Mouse (Mus musculus) erythroblast, embryonic 14.5 days (primary cell): Measurements from ENCODE around the gene Eif4g2. TPM values are rescaled to one million over a fixed set of nuclear protein-coding genes. Genes with fewer than 3 reads are reported as not detected.
A peak's percentile ranks its signal among the peaks of the same experiment; 100 is the strongest.

Experiments used
- H3K27me3 ChIP-seq: 2 replicates; pipeline ENCODE4 v1.6.1; 2012; ENCODE audit warnings: inconsistent platforms; ENCODE audit not compliant: control insufficient read depth
- H3K36me3 ChIP-seq: 2 replicates; pipeline ENCODE4 v1.6.1; 2012; ENCODE audit warnings: mild to moderate bottlenecking, inconsistent platforms; ENCODE audit not compliant: control insufficient read depth
- H3K4me1 ChIP-seq: 2 replicates; pipeline ENCODE4 v1.6.1; 2012; ENCODE audit warnings: inconsistent platforms; ENCODE audit not compliant: control insufficient read depth
- H3K4me3 ChIP-seq: replicated peaks from 2 replicates; pipeline ENCODE3; 2012; ENCODE audit warnings: moderate library complexity, mild to moderate bottlenecking, inconsistent platforms
- H3K9me3 ChIP-seq: 2 replicates; pipeline ENCODE4 v1.6.1; 2012; ENCODE audit warnings: low read length, inconsistent platforms, mixed read lengths; ENCODE audit not compliant: control insufficient read depth
- GATA1 ChIP-seq: IDR thresholded peaks from 2 replicates; pipeline ENCODE4 v1.6.1; 2012; ENCODE audit warnings: low read length, inconsistent platforms, mixed read lengths
- TAL1 ChIP-seq: IDR thresholded peaks from 3 replicates; pipeline ENCODE4 v1.6.1; 2012; ENCODE audit warnings: low read length, inconsistent platforms, mixed read lengths
- polyA plus RNA-seq: library from polyadenylated mRNA; stranded (reverse); fragments of >175 nt; gene quantifications from 2 replicates; pipeline ENCODE4 v1.2.3, GENCODE M21; 2012

Gene Eif4g2
- polyA plus RNA-seq, 1 experiment = 50.3 TPM

DNA sequence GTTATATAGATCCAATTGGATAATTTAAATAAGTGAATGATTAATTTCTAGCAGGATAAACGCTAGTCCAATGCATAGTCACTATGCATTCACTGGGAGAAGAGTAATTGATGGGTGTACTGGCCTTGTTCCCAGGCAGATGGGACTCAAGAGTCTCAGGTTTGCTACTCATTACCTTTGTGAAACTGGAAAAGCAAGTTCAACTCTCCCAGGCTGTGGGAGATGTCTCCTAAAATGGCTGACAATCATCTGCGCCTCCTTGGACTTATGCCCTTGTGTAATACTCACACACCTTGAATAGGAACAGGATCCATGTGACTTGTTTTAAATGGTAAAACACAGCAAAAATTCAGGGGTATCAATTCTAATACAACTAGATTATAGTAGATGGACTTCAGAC lies 26.3 kb upstream of the Eif4g2 start:
- Histone ChIP-seq H3K4me1 (peaks cover 16% of the 10 kb centered on the region), H3K4me3 (no peak overlapping the region)
- TF ChIP-seq TAL1 (no peak), GATA1 (no peak)

DNA sequence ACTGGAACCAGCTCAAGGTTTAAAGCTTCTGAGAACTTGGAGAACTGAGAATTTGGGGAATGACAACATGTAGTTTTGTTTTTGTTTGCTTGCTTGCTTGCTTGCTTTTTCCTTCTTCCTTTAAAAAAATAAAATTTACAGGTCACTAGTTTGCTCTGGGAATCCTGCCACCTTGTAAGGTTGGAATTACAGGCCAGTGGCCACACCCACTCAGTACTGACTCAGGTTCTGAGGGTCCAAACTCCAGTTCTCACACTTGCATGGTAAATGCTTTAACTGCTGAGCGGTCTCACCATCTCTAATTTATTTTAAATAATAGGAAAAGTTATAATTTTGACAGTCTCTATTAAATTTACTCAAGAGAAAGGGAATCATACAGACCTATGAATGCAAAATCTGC lies 15.4 kb upstream of the Eif4g2 start:
- H3K36me3 ChIP-seq = no peaks in the 10 kb centered on the region

More for the DNA sequence above, 26.3 kb upstream of the Eif4g2 start:
- Histone ChIP-seq H3K36me3 (peaks cover 8% of the 10 kb centered on the region), H3K27me3 (no peaks in the 10 kb centered on the region), H3K9me3 (no peaks in the 10 kb centered on the region)

DNA sequence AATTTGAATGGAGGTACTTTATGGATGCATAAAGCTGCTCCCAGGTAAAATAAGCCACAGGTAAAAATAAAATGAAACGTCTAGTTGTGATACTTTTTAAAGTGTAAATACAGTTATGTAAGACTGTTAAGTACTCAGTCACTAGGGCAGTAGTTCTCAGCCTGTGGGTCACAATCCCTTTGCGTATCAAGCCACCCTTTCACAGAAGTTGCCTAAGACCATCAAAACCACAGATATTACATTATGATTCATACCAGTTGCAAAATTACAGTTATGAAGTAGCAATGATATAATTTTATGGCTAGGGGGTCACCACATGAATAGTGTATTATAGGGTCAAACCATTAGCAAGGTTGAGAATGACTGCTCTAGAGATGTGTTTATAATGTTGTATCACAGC lies 12.3 kb upstream of the Eif4g2 start:
- Histone ChIP-seq H3K27me3 (no peaks in the 10 kb centered on the region), H3K4me1 (no peaks in the 10 kb centered on the region), H3K9me3 (no peaks in the 10 kb centered on the region), H3K4me3 (no peak overlapping the region), H3K36me3 (no peaks in the 10 kb centered on the region)
- no peak for TF ChIP-seq TAL1
- no peak for TF ChIP-seq GATA1

More for the DNA sequence above, 15.4 kb upstream of the Eif4g2 start:
- Histone ChIP-seq H3K4me3 (no peak overlapping the region), H3K9me3 (no peaks in the 10 kb centered on the region), H3K4me1 (no peaks in the 10 kb centered on the region), H3K27me3 (no peaks in the 10 kb centered on the region)
- TF ChIP-seq GATA1 (no peak), TAL1 (no peak)

DNA sequence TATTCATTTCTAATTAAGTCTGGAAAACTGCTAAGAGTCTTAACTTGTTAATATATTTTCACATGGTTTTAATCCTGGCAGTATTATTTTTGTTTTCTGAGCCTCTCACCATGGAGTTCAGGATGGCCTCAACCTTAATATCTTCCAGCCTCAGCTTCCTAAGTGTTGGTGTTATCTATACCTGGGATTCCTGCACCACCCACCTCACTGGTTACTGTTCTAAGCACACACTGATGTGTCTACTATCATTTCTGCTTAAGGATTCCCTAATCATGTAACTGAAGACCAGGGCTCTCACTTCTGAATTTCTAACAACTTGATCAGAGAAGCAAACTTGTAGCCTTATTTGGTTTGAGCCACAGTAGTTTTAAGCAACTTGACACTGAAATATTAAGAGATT lies 2.3 kb upstream of the Eif4g2 start:
- Histone ChIP-seq H3K36me3 (peaks cover 32% of the 10 kb centered on the region), H3K27me3 (no peaks in the 10 kb centered on the region), H3K4me3 (peak overlapping the region; percentile 44), H3K9me3 (no peaks in the 10 kb centered on the region), H3K4me1 (peaks cover 42% of the 10 kb centered on the region)
- TF ChIP-seq TAL1 (peak; percentile 15; the same call in 1 of the 3 replicates), GATA1 (peak; percentile 20; the same call in 1 of the 2 replicates)

DNA sequence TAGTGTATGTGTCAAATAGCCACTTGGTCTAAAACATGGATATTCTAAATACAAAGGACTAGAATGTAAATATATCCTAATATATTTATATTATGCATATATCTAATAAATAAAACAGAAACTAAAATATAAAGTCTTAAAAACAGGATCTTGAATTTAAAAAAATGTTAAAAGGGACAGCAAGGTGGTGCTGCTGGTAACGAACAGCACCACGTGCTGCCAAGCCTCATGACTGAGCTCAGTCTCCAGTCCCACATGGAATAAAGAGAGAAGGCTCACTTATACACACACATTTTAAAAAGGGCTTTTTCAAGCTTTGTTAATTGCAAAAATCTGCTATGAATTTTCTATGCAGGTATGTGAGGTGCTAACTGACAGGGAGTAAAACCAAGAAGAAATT lies 1.6 kb upstream of the Eif4g2 start:
- Histone ChIP-seq H3K27me3 (no peaks in the 10 kb centered on the region), H3K36me3 (peaks cover 40% of the 10 kb centered on the region), H3K4me3 (peak overlapping the region; percentile 100), H3K9me3 (no peaks in the 10 kb centered on the region), H3K4me1 (peaks cover 49% of the 10 kb centered on the region)
- TF ChIP-seq TAL1 = no peak
- no peak for TF ChIP-seq GATA1

DNA sequence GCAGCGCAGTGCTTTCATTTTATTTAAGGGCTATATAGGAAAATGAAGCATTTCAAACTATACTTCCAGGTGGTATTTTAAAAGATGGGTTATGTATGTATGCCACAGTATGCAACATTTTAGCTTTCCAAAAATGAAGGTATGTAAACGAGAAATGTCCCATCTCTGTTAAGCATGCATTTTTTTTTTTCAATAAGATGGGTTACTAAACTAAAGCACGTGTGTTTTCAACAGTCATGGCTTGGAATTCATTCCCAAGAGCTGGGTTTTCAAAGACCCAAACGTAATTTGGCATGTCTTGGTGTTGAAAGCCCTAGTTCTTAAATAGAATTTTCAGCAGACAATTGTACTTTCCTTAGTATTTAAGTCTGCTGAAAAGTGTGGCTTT lies 897 bp upstream of the Eif4g2 start:
- Histone ChIP-seq H3K36me3 (peaks cover 47% of the 10 kb centered on the region), H3K4me1 (peaks cover 55% of the 10 kb centered on the region), H3K4me3 (peak overlapping the region; percentile 100), H3K27me3 (no peaks in the 10 kb centered on the region), H3K9me3 (no peaks in the 10 kb centered on the region)
- TF ChIP-seq TAL1 (no peak), GATA1 (no peak)

DNA sequence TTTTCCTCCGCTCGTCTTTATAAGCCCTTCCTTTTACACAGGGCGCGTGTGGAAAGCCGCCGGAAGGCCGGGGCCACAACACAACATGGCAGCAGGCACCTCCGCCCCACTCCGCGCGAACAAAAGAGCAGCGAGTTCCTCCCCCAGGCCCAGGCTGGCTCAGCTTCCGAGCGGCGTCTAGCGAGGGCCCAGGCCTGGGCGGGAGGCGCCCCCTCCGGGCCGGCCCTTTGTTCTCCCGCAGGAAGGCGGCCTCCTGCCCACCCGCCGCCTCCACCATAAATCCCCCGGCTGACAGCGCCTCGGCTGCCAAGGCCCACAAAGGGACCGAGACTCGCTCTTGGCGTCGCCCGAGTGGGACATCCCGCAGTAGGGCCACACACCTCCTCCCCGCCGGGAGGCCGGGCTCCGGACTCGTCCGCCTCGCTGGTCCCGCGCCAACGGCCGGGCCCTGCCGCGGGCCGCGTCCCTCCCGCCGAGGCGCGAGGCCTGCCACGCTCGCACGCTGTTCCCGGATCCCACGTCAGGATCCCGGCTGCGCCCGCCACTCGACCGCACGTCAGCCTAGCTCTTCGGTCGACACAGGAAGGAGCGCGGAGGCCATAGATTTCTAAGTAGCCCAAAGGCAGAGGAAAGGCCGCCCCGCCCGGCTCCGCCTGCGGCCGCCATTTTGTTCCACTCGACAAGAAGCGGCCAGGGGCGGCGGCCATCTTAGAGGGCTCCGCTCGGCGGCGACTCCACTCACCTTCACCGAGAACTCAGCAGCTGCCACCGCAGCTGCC lies 598 bp downstream of the Eif4g2 start:
- no peaks in the 10 kb centered on the region for H3K27me3 ChIP-seq
- peaks cover 53% of the 10 kb centered on the region for H3K4me1 ChIP-seq
- TF ChIP-seq TAL1 (no peak), GATA1 (no peak)
- peak overlapping the region; percentile 100 for H3K4me3 ChIP-seq
- peaks cover 62% of the 10 kb centered on the region for H3K36me3 ChIP-seq
- no peaks in the 10 kb centered on the region for H3K9me3 ChIP-seq

DNA sequence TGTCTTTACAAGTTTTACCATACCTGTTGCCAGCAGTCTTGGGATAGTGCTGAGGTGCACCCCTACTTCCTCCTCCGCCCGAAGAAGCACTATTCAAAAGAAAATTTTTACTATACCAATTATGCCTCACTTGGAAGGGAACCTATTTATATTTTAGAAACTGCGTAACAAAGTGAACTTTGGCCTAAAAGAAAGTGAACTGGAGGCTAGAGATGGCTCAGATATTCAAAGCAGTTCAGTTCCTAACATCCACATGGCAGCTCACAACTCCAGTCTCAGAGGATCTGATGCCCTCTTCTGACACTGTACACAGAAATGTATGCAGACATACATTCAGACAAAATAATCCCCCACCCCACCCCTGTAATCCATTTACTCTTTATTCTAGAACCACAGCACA lies 2.0 kb downstream of the Eif4g2 start:
- H3K4me3 ChIP-seq = peak overlapping the region; percentile 100

DNA sequence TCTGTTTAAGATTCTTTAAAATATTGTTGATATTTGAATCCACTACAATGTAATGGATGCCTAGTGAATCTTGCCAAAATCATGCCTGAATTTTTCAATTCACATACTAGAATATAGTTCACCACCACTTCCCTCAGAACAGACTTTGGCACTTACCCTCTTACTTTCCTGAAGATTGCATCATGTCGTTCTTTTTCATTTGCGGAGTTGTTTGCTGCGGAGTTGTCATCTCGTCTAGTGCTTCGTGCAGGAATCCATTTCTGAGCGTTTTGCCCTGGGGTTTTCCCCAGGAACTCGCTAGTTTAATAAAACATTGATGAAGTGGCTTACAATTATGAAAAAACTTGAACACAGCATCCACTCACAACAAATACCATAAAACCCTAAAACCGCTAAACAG lies 2.8 kb downstream of the Eif4g2 start:
- Histone ChIP-seq H3K27me3 (no peaks in the 10 kb centered on the region), H3K4me3 (peak overlapping the region; percentile 100), H3K36me3 (peaks cover 73% of the 10 kb centered on the region)

More for the DNA sequence above, 2.0 kb downstream of the Eif4g2 start:
- Histone ChIP-seq H3K4me1 (peaks cover 44% of the 10 kb centered on the region), H3K27me3 (no peaks in the 10 kb centered on the region), H3K9me3 (no peaks in the 10 kb centered on the region), H3K36me3 (peaks cover 68% of the 10 kb centered on the region)
- no peak for TF ChIP-seq GATA1
- no peak for TF ChIP-seq TAL1

DNA sequence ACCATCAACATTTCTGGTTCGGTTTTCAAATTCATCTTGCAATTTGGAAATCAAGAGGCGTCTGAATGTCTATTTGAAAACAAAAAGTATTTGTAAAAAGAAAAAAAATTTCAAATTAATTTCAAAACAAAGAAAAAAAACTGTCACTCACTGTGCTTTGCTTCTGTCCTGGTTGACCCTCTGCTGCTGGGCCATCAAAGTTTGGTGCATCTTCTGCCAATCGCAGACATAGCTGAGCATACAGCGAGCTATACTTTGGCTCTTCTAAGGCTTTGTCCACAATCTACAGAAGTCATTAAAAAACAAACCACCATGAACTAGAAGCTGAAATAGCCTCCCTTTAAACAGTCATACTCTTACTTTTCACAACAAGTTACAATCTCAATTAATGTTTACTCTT lies 4.6 kb downstream of the Eif4g2 start:
- H3K27me3 ChIP-seq = no peaks in the 10 kb centered on the region
- H3K4me1 ChIP-seq = peaks cover 30% of the 10 kb centered on the region

More for the DNA sequence above, 2.8 kb downstream of the Eif4g2 start:
- Histone ChIP-seq H3K4me1 (peaks cover 37% of the 10 kb centered on the region), H3K9me3 (no peaks in the 10 kb centered on the region)
- TF ChIP-seq TAL1 = no peak

More for the DNA sequence above, 4.6 kb downstream of the Eif4g2 start:
- Histone ChIP-seq H3K9me3 (no peaks in the 10 kb centered on the region), H3K4me3 (no peak overlapping the region), H3K36me3 (peaks cover 91% of the 10 kb centered on the region)
- TF ChIP-seq TAL1 = no peak
- TF ChIP-seq GATA1 = no peak
